Mouse (Mus musculus): ENCODE results near the gene Ccar1. TPM values are rescaled to one million over a fixed set of nuclear protein-coding genes. Genes with fewer than 3 reads are reported as not detected.
"Not testable (repeated sequence)": the region's sequence is repeated elsewhere in the genome, so short reads cannot be mapped to it uniquely, and the experiment has no call there.

Gene Ccar1
- total RNA-seq, 2 experiments from 2014 or later: 55.9 to 60.1 TPM

- no peak for DNase-seq (ENCODE audit: low spot score in 2 of 2)
- intact Hi-C loops (cut with DNase I): no loop called here
Observed at GRCm38 (mm10) chr10:62736965-62737688, 55.0 kb downstream of the Ccar1 start.

- intact Hi-C loops (cut with DNase I): no loop called here
- DNase-seq (ENCODE audit: low spot score in 2 of 2): no peak
Observed at GRCm38 (mm10) chr10:62730826-62731225, 61.3 kb downstream of the Ccar1 start.

DNA sequence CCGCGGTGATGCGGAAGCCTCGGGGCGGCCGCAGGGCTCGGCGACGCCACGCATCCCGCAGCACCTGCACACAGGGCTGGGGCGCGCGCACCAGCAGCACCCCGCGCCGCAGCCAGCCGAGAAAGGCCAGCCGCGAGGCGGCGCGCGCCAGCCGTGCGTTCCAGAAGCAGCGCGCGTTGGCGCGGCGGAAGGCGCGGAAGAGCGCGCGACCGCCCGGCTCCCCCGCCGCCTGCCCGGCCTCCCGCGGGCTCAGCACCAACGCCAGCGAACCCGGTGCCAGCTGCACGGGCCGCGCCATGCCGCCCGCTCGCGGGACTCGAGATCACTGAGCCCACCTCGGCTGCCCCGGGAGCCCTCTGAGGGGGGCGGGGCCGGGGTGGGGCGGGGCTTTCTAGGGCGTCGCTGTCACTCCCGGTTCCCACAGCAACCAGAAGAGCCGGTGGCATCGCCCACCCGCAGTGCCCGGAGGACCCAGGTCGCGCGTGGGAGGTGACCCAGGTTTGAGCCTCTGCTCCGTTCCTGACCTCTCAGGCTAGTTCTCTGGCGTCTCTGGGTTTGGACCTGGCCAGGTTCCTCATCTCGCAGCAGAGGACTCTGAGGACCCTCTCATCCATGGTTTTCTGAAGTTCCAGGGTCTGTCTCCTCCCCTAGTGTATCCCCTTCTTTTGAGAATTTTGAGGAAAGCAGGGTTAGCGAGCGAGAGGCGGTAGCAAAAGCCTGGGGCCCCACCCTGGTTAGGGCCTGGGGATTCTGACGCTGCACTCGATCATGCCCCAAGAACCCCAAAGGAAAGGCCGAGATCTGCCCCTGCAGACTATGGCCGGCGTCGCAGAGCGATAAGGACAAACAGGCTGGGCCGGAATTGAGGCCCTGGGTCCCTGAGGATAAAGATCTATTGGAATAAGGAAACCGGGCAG, 66.1 kb downstream of the Ccar1 start, which contains the start of gene Stox1:
Stox1 (minus strand) TSS at position 358 of the 917 bp plus-strand sequence.
- peak; percentile 49 to 71 for DNase-seq (ENCODE audit: low spot score in 2 of 2)
- intact Hi-C loops (cut with DNase I): loop anchor here (2.0 kb wide), 1 partner anchor 73 kb away; no protein-coding TSS in a partner anchor

- no peak for DNase-seq (ENCODE audit: low spot score in 2 of 2)
- intact Hi-C loops (cut with DNase I): loop anchor here (2.0 kb wide), 1 partner anchor 72 kb away; no protein-coding TSS in a partner anchor
Observed at GRCm38 (mm10) chr10:62724936-62725335, 67.2 kb downstream of the Ccar1 start.

GRCm38 (mm10) chr10:62722701-62723100, 69.4 kb downstream of the Ccar1 start:
- no peak for DNase-seq (ENCODE audit: low spot score in 2 of 2)
- intact Hi-C loops (cut with DNase I): no loop called here

DNA sequence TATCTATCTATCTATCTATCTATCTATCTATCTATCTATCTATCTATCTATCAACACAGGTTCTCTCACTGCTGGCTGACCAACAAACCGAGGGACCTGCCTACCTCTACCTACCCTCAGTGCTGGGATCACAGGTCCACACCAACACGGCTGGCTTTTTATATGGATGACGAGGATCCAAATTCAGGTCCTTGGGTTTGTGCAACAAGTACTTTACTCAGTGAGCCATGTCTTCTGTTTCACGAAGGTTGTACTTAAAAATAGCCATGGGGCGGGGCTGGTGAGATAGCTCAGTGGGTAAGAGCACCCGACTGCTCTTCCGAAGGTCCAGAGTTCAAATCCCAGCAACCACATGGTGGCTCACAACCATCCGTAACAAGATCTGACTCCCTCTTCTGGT, 71.5 kb downstream of the Ccar1 start:
- intact Hi-C loops (cut with DNase I); DNase-seq (ENCODE audit: low spot score in 2 of 2): not testable (repeated sequence)

DNA sequence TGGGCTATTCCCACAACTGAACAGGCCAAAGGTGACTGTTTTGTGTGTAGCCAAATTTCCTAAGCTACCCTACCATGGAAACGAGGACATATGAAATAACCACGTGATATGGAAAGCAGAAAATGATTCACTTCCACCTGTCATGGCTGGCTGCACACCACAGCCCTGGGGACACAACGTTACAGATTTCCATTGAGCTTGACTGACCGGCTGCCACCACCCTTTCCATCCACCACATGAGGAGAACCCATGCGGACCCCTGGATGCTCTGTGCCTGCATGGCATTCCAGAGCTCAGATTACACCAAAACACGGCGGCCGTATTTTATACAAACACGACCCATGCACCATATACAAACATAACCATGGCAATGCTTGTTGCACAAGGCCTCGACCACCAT, 78.6 kb downstream of the Ccar1 start:
- intact Hi-C loops (cut with DNase I): no loop called here

DNA sequence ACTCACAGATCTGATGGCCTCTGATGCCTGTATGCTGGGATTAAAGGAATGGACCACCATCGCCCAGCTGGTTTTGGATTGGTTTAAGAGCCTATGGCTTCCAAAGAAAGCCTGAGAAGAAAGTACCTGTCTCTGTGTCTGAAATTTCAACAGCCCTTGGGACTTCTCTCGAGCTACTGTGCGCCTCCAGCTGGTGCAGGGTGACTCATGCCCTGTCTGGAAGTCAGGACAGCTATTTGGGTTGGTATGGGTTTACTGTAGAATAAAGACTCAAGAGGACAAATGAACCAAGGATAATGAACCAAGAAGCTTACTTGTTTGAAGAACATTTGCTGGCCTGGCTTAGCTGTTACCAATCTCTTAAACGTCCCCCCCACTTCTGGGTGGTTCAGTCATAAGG, 88.5 kb downstream of the Ccar1 start:
- DNase-seq (ENCODE audit: low spot score in 2 of 2): no peak

More for the DNA sequence above, 78.6 kb downstream of the Ccar1 start:
- DNase-seq (ENCODE audit: low spot score in 2 of 2): no peak

DNA sequence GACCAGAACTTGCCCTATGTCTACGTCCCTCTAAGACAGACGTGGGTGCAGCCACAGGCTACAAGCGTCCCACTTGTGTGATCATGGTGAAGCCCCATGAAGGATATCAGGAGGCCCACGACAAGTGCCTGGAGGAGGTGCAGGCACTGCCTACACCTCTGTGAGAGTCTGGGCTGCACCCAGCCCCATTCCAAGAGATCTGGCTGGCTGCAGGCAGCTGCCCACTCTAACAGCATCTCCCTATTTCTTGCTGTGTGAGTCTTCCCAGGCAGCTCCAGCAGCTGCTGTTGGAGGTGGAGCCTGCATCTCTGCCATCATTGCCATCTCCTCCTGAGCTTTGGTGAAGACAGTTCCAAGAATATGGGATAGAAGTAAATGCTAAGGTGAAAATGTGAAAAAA, 89.7 kb downstream of the Ccar1 start:
- intact Hi-C loops (cut with DNase I): no loop called here
- peak in 1 of 2 experiments; percentile 42 for DNase-seq (ENCODE audit: low spot score in 2 of 2)

More for the DNA sequence above, 88.5 kb downstream of the Ccar1 start:
- intact Hi-C loops (cut with DNase I): no loop called here

Other genes starting within 250 kb of the Ccar1 start
- 100 to 1,000 TPM; 167 to 172 TPM for gene Kif1bp, start 213.8 kb downstream of the Ccar1 start, total RNA-seq (2021)
- 10 to 100 TPM; 23.6 to 24.0 TPM for gene Ddx21, start 190.0 kb downstream of the Ccar1 start, total RNA-seq (2021)
- 10 to 100 TPM; 83.6 to 83.7 TPM for gene Ddx50, start 141.1 kb downstream of the Ccar1 start, total RNA-seq (2021)
- gene Stox1, start 66.2 kb downstream of the Ccar1 start, total RNA-seq (2021): 1 to 10 TPM; 4.4 to 4.8 TPM
- gene Tet1, start 116.7 kb upstream of the Ccar1 start, total RNA-seq (2021): 10 to 100 TPM; 42.6 to 49.5 TPM
- 10 to 100 TPM; 41.0 to 42.8 TPM for gene Slc25a16, start 128.3 kb upstream of the Ccar1 start, total RNA-seq (2021)
- 1 to 10 TPM; 1.4 TPM for gene Dna2, start 154.7 kb upstream of the Ccar1 start, total RNA-seq (2021)
- gene Rufy2, start 187.9 kb upstream of the Ccar1 start, total RNA-seq (2021): 10 to 100 TPM; 86.1 to 88.7 TPM
- gene Hnrnph3, start 231.9 kb upstream of the Ccar1 start, total RNA-seq (2021): 10 to 100 TPM; 36.0 to 36.6 TPM
- gene Pbld2, start 232.0 kb upstream of the Ccar1 start, total RNA-seq (2021): 1 to 10 TPM; 1.4 to 1.8 TPM